Mouse (Mus musculus) A20 (cell line): ENCODE results near the gene Creb3l1.

ENCODE experiments used
- DNase-seq: peaks from one replicate; pipeline ENCODE4 v3.0.0-alpha.2; 2011; ENCODE audit warnings: low read depth, low spot score

Gene Creb3l1

GRCm38 (mm10) chr2:92006491-92006890 is 17.8 kb downstream of the Creb3l1 start:
- DNase-seq: no peak

DNA sequence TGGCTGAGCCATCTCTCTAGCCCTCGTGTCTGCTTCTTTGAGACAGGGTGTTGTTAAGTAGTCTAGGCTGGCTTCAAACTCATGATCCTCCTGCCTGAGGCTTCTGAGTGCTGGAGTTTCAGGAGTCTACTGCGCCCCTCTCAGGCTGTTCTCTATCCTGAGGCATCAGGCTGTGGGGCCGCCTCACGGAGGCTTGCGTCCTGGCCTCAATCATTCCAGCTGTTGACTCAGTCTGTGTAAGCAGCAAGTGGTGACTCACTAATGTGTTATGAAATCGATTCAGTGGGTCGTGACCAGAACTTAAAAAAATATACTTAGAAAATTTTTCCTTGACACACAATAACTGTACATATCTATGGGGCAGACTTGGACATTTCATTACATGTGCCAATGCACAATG is 19.7 kb downstream of the Creb3l1 start:
- DNase-seq: no peak

DNA sequence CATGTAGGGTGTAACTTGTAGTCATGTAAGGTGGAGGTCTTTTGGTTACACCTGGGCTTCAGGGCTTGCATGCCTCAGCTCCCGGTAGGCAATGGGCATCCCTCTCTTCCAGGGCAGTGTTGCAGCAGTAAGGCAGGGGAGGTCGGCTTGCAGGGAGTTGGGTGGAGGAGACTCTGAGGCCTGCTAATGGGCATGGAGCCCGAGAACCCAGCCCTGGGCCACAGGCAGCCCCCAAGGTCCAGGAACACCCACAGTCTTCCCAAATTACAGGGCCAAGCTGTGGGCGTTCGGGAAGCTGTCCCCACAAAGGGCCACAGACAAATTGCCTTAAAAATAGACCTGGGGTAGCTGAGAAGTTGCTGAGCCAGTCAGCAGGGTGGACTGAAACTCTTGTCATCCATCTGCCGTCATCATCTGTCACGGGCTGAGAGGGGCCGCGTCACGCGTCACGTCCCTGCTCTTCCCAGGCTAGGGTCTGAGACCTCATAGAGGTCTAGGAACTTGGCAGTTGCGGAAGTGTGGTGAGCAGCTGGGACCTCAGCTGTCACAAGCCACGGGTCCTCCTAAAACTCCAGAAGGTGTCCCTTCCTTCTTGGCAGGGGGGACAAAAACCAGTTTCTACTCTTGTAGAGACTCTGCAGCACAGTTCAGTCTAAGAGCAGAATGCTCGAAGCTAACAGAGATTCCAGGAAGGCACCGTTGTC is 26.2 kb downstream of the Creb3l1 start:
- DNase-seq: no peak

DNA sequence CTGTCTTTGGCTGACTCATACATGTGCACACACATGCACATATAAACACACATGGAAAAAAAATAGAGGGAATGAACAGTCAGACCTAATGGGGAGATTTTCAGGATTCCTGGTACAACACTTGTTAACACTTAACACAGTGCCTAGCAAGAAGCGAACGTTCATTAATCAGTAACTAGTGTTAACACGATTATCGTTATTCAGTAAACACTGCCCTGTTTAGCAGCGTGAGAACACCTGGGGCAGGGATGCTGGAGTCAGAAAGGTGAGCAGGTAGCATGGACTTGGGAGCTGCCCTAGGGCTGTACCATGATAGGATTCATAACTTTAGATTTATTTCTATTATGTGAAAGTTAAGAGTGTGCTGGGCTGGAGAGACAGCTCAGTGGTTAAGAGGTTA is 28.3 kb downstream of the Creb3l1 start:
- no peak for DNase-seq

DNA sequence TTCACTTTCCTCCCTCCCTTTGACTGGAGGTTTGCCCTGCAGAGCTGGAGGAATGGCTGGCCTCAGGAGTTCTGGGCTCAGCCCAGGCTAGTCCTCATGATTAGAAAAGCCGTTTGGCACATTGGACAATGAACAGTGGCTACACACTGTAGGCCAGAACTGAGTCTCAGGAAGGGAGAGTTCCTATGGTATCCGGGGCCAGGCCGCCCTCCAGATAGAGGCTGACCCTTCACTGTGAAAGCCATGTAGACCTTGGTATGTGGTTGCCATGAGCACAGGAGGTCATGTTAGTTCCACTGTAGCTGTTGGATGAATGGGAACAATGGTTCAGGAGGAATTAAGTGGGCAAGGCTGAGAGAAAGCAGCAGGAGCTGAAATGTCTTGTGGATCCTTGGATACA is 30.9 kb downstream of the Creb3l1 start:
- DNase-seq: no peak

DNA sequence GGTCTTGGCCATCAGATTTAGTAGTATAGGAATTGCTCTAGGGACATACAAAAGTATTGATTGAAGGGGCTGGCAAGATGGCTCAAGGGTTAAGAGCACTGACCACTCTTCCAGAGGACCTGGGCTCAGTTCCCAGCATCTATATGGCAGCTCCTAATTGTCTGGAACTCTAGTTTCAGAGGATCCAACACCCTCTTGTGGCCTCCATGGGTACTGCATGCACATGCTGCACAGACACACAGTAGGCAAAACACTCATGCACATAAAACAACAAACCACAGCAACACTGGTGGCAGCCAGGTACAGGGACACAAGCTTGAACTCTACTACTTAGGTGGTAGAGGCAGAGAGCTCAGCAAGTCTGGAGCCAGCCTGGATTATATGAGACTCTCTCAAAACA is 34.6 kb downstream of the Creb3l1 start:
- DNase-seq: peak; percentile 36

DNA sequence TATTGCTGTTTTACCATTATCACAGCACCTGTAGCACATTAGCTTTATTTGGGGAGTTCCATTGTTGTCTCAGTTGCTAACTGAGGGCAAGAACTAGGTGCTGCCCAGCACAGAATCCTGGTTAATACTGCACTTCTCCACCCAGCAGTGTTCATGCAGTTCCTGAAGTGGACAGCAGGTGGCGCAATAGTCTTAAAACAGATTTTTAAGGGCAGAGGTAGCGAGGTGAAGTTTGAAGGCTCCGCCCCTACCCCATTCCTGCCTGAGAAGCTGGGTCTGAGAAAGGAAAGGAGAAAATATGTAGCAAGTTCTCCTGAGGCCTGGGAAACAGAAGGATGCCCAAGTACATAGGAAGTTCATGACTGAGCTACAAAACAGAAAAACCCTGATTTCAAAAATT is 36.8 kb downstream of the Creb3l1 start:
- peak; percentile 75 for DNase-seq

- DNase-seq: peak; percentile 42
Measured at GRCm38 (mm10) chr2:91986071-91986470, 38.2 kb downstream of the Creb3l1 start.

GRCm38 (mm10) chr2:91984906-91985525 is 39.3 kb downstream of the Creb3l1 start:
- DNase-seq: peak; percentile 33

DNA sequence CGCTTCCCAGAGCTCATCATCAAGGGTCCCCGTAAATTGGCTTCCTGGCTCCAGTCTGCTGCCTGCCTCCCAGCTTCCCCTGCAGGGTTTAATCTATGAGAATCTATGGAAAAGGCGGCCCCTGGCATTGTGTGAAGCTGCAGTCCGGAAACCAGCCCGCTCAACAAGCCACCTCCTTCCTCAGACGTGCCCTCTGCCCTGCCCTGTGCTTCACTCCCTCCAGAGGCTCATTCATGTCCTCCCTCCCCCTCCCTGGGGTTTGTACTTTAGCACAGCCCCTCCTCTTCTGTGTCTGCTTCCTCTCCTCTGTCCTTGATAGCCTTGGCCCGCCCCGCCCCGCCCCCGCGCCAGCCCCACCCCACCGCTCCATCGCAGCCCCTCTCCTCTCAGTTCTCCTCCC is 39.9 kb downstream of the Creb3l1 start:
- peak; percentile 81 for DNase-seq

DNA sequence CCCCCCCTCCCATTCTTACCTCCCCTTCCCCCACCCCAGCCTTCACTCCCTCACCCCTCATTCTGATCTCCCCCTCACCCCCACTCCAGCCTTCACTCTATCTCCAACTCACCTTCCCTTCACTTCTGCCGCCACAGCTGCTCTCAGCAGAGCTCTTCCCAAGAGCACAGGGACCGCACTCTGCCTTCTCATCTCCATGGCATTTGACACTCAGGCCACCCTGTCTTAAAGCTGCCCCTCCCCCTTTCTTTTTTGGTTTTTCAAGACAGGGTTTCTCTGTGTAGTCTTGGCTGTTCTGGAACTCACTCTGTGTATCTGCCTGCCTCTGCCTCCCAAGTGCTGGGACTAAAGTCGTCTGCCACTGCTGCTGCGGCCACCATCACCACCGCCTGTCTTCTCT is 43.5 kb downstream of the Creb3l1 start:
- no peak for DNase-seq

GRCm38 (mm10) chr2:91980245-91980644 is 44.1 kb downstream of the Creb3l1 start:
- DNase-seq: no peak

DNA sequence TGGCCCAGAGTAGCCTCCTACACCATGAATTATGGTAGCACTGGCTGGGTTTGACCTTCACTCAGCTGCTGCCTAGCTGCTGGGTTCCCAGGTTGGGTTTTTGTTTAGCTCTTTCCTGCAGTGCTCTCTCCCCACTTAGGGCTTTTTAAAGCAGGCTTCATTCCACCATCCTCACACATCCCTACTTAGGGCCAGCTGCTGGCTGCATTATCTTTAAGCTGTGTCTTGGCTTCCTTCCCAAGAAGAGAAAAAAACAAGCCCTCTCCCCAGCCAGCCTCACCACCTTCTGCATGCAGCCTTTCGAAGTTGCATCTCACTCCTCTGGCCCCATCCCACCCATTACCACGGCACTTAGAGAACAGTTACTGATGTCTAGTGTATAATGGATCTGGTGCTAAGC is 45.8 kb downstream of the Creb3l1 start:
- no peak for DNase-seq

- DNase-seq: no peak
Measured at GRCm38 (mm10) chr2:91977960-91978359, 46.3 kb downstream of the Creb3l1 start.

DNA sequence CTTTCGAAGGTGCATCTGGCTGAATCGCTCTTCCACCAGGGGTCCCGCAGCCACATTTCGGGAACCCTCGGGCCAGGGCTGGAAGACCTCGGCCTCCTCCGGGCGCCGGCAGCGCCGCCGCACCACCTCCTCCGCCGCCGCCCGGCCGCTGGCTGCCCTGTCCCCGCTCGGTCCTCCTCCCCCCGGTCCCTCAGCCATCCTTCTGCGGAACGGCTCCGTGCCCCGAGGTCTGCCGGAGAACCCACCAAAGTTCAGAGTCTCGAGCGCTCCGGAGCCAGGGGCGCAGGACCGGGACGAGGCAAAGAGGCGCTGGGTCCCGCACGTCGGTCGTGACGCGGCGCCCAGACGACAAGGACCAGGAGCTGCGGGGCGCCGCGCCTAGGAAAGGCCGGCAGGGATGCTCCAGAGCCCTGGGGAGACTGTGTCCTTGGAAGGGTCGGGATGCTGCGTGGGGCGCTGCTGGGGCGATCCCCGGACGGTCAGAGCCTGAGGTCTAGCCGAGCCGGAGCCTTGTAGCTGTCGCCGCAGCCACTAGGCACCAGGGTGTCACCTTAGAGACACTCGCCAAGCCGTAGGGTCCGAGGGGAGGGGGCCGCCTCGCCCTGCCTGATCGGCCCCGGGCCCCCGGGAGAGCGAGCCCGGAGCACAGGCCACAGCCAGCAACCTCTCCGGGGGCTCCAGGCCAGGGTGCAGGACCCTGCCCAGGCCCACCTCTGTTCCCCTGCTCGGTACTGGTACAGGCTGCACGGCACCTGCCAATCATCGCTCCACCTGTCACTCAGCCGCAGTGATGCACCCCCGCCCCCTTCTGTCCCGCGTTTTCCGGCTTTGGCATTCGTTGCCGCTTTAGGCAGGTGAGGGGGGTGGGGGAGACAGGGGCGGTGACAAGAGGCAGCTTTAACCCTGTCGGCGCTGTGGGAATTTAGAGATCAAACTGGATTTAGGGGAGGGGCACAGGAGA is 48.4 kb downstream of the Creb3l1 start, which contains the start of gene Dgkz:
Gene Dgkz (minus strand): TSS at position 284 of the 961 bp plus-strand sequence.
- no peak for DNase-seq

DNA sequence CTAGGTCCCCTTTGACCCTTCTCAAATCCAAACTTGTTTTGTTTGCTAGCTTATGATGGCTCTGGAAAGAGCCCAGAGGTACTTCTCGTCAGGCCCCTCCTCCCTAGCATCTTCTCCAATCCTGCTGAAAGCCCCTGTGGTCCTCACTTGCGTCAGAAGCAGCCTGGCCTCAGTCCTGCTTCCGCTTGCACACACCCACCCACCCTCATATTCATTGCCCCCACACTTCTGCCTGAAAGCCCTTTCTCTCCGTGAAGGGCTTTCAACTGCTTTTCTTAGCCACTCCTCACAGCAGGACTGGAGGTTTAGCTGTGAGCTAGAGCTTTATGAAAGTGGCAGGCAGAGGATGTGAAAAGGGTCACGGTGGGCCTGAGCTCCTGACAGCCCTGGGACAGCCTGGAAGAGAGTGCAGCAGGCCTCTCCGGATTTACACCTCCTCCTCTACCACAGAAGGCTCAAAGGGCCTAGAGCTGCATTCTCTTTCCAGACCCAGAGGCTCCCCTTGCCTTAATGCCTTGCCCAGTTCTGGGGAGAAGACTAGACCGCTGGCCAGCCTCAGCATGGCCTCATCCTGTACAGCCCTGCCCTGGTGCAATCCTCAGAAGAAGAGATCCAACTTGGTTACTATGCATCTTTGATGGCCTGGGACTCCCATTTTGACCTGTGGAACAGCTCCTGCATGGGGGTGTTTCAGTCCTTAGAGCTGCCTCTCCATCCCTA is 50.7 kb downstream of the Creb3l1 start:
- no peak for DNase-seq

DNA sequence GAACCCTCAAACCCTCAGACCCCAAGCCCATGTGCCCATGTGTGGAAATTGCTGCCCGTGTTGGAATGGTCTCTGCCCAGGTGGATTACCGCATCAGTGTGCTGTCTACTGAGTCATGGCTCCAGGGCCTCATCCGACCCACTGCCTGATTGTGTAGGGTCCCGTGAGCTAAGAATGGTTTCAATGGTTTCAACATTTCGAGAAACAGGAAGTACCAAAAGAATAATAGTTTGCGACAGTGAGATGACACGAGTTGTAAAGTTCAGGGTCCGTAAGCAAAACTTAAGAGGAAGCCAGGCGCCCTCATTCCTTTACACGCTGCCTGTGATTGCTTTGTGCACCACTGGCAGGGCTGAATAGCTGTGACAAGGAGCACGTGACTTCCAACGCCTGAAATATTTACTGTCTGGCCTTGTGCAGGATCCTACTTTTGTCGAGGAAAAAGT is 52.2 kb downstream of the Creb3l1 start:
- DNase-seq: no peak

DNA sequence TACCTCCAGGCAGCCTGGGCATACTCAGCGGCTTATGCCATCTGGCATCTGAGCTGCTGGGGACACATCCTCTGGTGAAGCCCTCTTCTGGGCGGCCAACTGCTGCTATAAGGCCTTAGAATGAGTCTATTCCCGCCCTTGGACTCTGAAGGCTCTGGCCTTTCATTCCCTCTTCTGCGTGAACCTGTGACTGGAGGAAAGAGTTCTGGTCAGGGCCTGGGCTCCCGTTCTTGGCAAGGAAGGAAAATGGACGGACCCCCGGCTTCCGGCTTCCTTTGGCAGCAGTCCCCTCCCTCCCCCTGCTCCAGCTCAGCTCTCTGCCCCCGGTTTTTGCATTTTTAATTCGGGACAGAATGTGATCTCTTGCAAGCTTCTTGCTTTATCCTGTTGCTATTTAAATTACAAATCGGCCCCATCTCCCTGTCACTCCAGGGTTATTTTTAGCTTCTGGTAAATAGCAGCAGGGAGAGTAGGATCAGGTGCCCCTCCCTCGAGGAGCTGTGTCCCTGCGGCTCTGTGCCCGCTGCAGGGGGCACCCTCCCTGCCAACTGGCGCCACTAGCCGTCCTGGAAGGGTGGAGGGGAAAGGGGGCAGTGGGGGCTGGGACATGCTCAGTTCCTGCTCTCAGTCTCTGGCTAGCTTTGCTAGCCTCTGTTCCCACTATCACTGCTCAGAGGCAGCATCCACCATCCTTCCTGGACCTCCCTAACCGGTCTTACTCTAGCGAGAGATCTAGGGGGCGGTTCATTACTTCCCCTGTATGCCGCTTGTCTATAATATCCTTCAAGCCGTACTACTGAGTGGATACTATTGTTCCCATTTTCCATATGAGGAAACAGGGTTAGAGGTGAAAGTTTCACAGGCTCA is 52.8 kb downstream of the Creb3l1 start:
- DNase-seq: no peak

DNA sequence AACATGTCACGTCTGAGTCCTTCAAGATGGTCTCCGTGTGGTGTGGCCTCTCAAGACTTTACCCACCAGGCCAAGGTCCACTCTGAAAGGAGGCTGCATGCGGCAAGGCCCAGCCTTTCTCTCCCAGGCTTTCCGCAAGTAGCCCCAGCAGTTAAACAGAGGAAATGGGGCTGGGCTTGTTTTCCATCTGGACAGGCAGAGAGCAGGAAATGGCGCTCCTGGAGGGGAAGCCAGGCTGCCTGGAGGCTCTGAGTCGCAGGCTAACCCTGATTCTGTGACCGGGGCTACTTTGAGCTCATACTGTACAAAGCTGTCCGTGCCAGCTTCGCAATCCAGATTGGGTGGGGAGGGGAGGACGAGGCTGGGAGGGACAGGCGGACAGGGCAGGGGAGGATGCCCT is 56.3 kb downstream of the Creb3l1 start:
- DNase-seq: no peak

GRCm38 (mm10) chr2:91966367-91966766 is 57.9 kb downstream of the Creb3l1 start:
- DNase-seq: no peak

GRCm38 (mm10) chr2:91965417-91965816 is 58.9 kb downstream of the Creb3l1 start:
- no peak for DNase-seq
